Mouse (Mus musculus): ENCODE results near the gene Ak8.

The Ak8 gene

GRCm38 (mm10) chr2:28699361-28700335, at the start of gene Ak8, which contains the start of gene Spaca9:
TSS of gene Ak8 (plus strand) at chr2:28700164.
TSS of gene Spaca9 (minus strand) at chr2:28699727.
- 1% methylated on average over 53 of the region's 53 CpGs for WGBS

- WGBS, result 74% methylated on average over 7 of the region's 7 CpGs
Measured at GRCm38 (mm10) chr2:28653351-28653750, 46.6 kb upstream of the Ak8 start.

GRCm38 (mm10) chr2:28654295-28654694, 45.7 kb upstream of the Ak8 start:
- 71% methylated on average over 2 of the region's 2 CpGs for whole genome bisulfite sequencing

- 76% methylated on average over 8 of the region's 8 CpGs for WGBS
Measured at GRCm38 (mm10) chr2:28656216-28656615, 43.7 kb upstream of the Ak8 start.

GRCm38 (mm10) chr2:28662891-28663290, 37.1 kb upstream of the Ak8 start:
- WGBS, result 95% methylated on average over 3 of the region's 3 CpGs

- 86% methylated on average over 3 of the region's 3 CpGs for WGBS
Measured at GRCm38 (mm10) chr2:28665818-28666217, 34.1 kb upstream of the Ak8 start.

- WGBS, result 68% methylated on average over 2 of the region's 2 CpGs
Measured at GRCm38 (mm10) chr2:28671438-28671837, 28.5 kb upstream of the Ak8 start.

- WGBS, result 87% methylated on average over 8 of the region's 8 CpGs
Measured at GRCm38 (mm10) chr2:28676005-28676404, 24.0 kb upstream of the Ak8 start.

GRCm38 (mm10) chr2:28680710-28681109, 19.3 kb upstream of the Ak8 start:
- 21% methylated on average over 4 of the region's 4 CpGs for WGBS

- 55% methylated on average over 4 of the region's 4 CpGs for WGBS
Measured at GRCm38 (mm10) chr2:28681718-28682117, 18.2 kb upstream of the Ak8 start.

GRCm38 (mm10) chr2:28685895-28686294, 14.1 kb upstream of the Ak8 start:
- 55% methylated on average over 7 of the region's 7 CpGs for WGBS

GRCm38 (mm10) chr2:28688431-28688830, 11.5 kb upstream of the Ak8 start:
- whole genome bisulfite sequencing, result 49% methylated on average over 3 of the region's 3 CpGs

GRCm38 (mm10) chr2:28692692-28693091, 7.3 kb upstream of the Ak8 start:
- 59% methylated on average over 9 of the region's 9 CpGs for WGBS

- 75% methylated on average over 5 of the region's 5 CpGs for WGBS
Measured at GRCm38 (mm10) chr2:28698566-28698965, 1.4 kb upstream of the Ak8 start.

- 68% methylated on average over 8 of the region's 8 CpGs for WGBS
Measured at GRCm38 (mm10) chr2:28701646-28702262, 1.8 kb downstream of the Ak8 start.

- 77% methylated on average over 8 of the region's 8 CpGs for WGBS
Measured at GRCm38 (mm10) chr2:28706106-28706636, 6.2 kb downstream of the Ak8 start.

GRCm38 (mm10) chr2:28706787-28707186, 6.8 kb downstream of the Ak8 start:
- 63% methylated on average over 6 of the region's 6 CpGs for WGBS

- WGBS, result 77% methylated on average over 8 of the region's 8 CpGs
Measured at GRCm38 (mm10) chr2:28713036-28713435, 13.1 kb downstream of the Ak8 start.

- 90% methylated on average over 8 of the region's 8 CpGs for WGBS
Measured at GRCm38 (mm10) chr2:28722419-28722818, 22.5 kb downstream of the Ak8 start.

- 48% methylated on average over 9 of the region's 9 CpGs for WGBS
Measured at GRCm38 (mm10) chr2:28723912-28724311, 23.9 kb downstream of the Ak8 start.

GRCm38 (mm10) chr2:28727786-28728404, 27.9 kb downstream of the Ak8 start:
- 61% methylated on average over 16 of the region's 16 CpGs for WGBS

GRCm38 (mm10) chr2:28737112-28737511, 37.1 kb downstream of the Ak8 start:
- WGBS, result 66% methylated on average over 5 of the region's 5 CpGs

All from cerebral cortex, adult 2 months (tissue).